Mouse (Mus musculus) myocyte (in vitro differentiated cells): Measurements from ENCODE around the gene Smim23.

Source experiments
- POLR2AphosphoS2 ChIP-seq: IDR thresholded peaks from one replicate; pipeline ENCODE4 v1.6.1; 2011; ENCODE audit warnings: low read depth, control low read depth; ENCODE audit not compliant: insufficient read length
- USF1 ChIP-seq: IDR thresholded peaks from one replicate; pipeline ENCODE4 v1.6.1; 2011; ENCODE audit warnings: low read depth, mild to moderate bottlenecking, control low read depth, moderate library complexity

DNA sequence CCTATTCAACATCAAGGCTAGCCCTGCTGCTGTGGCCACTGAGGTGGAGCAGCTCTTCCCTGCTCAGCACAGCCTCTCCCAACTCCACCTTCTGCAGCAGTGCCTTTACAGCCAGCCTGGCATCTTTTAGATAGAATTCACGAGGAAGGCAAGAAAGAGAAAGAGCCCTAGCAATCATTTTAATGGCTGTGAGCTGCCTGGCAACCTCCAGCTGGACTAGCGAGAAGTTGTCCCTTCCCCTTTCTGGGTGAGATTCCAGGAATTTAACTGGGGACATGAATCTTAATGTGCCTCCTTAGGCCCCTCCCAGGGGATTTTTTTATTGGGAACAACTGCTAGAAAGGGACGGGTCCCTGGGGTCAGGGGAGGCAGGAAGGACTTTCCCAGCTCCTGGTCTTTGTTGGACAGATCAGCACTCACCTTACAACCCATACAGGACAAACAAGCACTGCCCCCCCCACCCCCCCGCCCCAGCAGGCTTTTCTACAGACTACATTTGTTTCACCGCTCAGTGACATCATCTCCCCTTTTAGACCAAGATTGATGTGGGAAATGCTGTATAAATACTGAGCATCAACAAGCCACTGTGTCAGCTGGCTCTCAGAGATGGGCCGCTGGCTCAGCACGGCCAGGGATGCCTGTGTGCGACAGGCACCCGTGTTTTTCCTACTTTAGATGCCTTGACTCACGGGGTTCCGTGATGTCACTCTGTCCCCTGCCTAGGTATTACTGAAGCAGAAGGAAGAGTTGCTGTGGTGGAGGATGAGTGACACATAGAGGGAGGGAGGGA is 43.5 kb downstream of the Smim23 start:
- TF ChIP-seq POLR2AphosphoS2 (no peak), USF1 (no peak)
